Comparison of ENCODE assay signal across 8 mouse cellular contexts in genomic region chr14:55642679-55643059, GRCm38 (mm10). TPM values are rescaled to one million over a fixed set of nuclear protein-coding genes. Genes with fewer than 3 reads are reported as not detected.
DNase-seq lines count a peak whose midpoint lies in the region; ATAC-seq and TF ChIP-seq lines count a peak whose summit lies in the region.

No protein-coding gene starts in this region.

- TF ChIP-seq EP300 in MEL (IDR thresholded peaks at IDR 0.05; ENCODE audit: low read depth in 1 of 2, low read length in 2 of 2), result no peak

- TF ChIP-seq POLR2A in MEL (IDR thresholded peaks at IDR 0.05; ENCODE audit: control insufficient read depth in 1 of 2, insufficient read depth in 1 of 2, low read depth in 1 of 2, low read length in 2 of 2, poor library complexity in 1 of 2), result no peak

- TF ChIP-seq CTCF in MEL (IDR thresholded peaks at IDR 0.05 in 2 of 3, conservative IDR thresholded peaks at IDR 0.05 in 1 of 3; ENCODE audit: control insufficient read depth in 1 of 3, insufficient read depth in 1 of 3, low read depth in 2 of 3, low read length in 3 of 3, poor library complexity in 1 of 3, severe bottlenecking in 1 of 3), result no peak

- H3K4me1 ChIP-seq in heart, embryonic 15.5 days (replicated peaks), result peaks cover 21% of the 10 kb centered on the region
- H3K4me1 ChIP-seq in MEL (ENCODE audit: control insufficient read depth in 1 of 2, insufficient read depth in 2 of 2, low read length in 2 of 2), result peaks cover 0 to 14% of the 10 kb centered on the region in 2 experiments; a peak in 2 of 4 replicates
- peaks cover 3% of the 10 kb centered on the region; the same call in 1 of the 2 replicates for H3K4me1 ChIP-seq in hindbrain, embryonic 11.5 days (replicated peaks; ENCODE audit: control insufficient read depth, insufficient read depth, low read length)
- H3K4me1 ChIP-seq in midbrain, embryonic 10.5 days, result peaks cover 28% of the 10 kb centered on the region

- no peaks in the 10 kb centered on the region for H3K9me3 ChIP-seq in heart, embryonic 15.5 days (replicated peaks)
- H3K9me3 ChIP-seq in MEL (replicated peaks; ENCODE audit: insufficient read depth, low read length), result no peaks in the 10 kb centered on the region
- H3K9me3 ChIP-seq in hindbrain, embryonic 11.5 days (ENCODE audit: control insufficient read depth, low read length), result no peaks in the 10 kb centered on the region
- no peaks in the 10 kb centered on the region for H3K9me3 ChIP-seq in midbrain, embryonic 10.5 days (replicated peaks)

- H3K9ac ChIP-seq in heart, embryonic 15.5 days, result peak overlapping the region; percentile 86
- peak overlapping the region; percentile 87 for H3K9ac ChIP-seq in MEL (ENCODE audit: control insufficient read depth, low read depth, low read length, poor library complexity, severe bottlenecking)
- H3K9ac ChIP-seq in hindbrain, embryonic 11.5 days (ENCODE audit: low read depth, low read length), result peak overlapping the region; percentile 94

- peak overlapping the region; percentile 78 for H3K4me2 ChIP-seq in heart, embryonic 15.5 days
- H3K4me2 ChIP-seq in hindbrain, embryonic 11.5 days (replicated peaks; ENCODE audit: low read depth, low read length), result peak overlapping the region; percentile 82

- peak overlapping the region; percentile 93 for H3K27ac ChIP-seq in heart, embryonic 15.5 days
- peak overlapping the region; percentile 86 for H3K27ac ChIP-seq in MEL (ENCODE audit: control insufficient read depth, low read depth, low read length)
- peak overlapping the region; percentile 93 for H3K27ac ChIP-seq in hindbrain, embryonic 11.5 days (ENCODE audit: low read depth, low read length)
- peak overlapping the region; percentile 96 for H3K27ac ChIP-seq in midbrain, embryonic 10.5 days (replicated peaks)

- peaks cover 37% of the 10 kb centered on the region for H3K36me3 ChIP-seq in heart, embryonic 15.5 days
- peaks cover 3 to 15% of the 10 kb centered on the region in 2 experiments; a peak in 3 of 4 replicates for H3K36me3 ChIP-seq in MEL (ENCODE audit: control insufficient read depth in 1 of 2, insufficient read depth in 2 of 2, low read length in 2 of 2)
- peaks cover 7% of the 10 kb centered on the region; the same call in 1 of the 2 replicates for H3K36me3 ChIP-seq in hindbrain, embryonic 11.5 days (ENCODE audit: control insufficient read depth, insufficient read depth, low read length)
- H3K36me3 ChIP-seq in midbrain, embryonic 10.5 days, result peaks cover 60% of the 10 kb centered on the region

- DNase-seq in heart, postnatal 25 days (ENCODE audit: low spot score), result no peak
- no peak for DNase-seq in MEL (ENCODE audit: low read depth, low spot score)
- no peak for DNase-seq in hindbrain, embryonic 11.5 days (ENCODE audit: low spot score)
- DNase-seq in midbrain, embryonic 10.5 days (ENCODE audit: low spot score), result no peak
- DNase-seq in urinary bladder, postnatal 14 days (ENCODE audit: low spot score), result no peak
- no peak for DNase-seq in thymus, adult 18-20 months
- no peak for DNase-seq in gastrocnemius, adult 8-10 months (ENCODE audit: low spot score in 2 of 2)

- peak; percentile 27; the same call in 1 of the 2 replicates for ATAC-seq in heart, embryonic 15.5 days (replicated peaks; ENCODE audit: insufficient number of reproducible peaks, insufficient read depth, low FRiP score, low read depth)
- peak; percentile 63; the same call in 1 of the 2 replicates for ATAC-seq in hindbrain, embryonic 11.5 days (ENCODE audit: low FRiP score)

- TF ChIP-seq RAD21 in MEL (IDR thresholded peaks at IDR 0.05; ENCODE audit: low read depth, low read length), result no peak

- H3K4me3 ChIP-seq in heart, embryonic 15.5 days, result peak overlapping the region; percentile 93
- H3K4me3 ChIP-seq in MEL (ENCODE audit: control insufficient read depth in 1 of 2, insufficient read depth in 1 of 2, low read depth in 2 of 2, low read length in 2 of 2), result peak overlapping the region; percentile 76 to 83
- peak overlapping the region; percentile 95 for H3K4me3 ChIP-seq in hindbrain, embryonic 11.5 days (ENCODE audit: low read depth, low read length)
- H3K4me3 ChIP-seq in midbrain, embryonic 10.5 days, result peak overlapping the region; percentile 98

- peaks cover 42% of the 10 kb centered on the region for H3K79me2 ChIP-seq in MEL (ENCODE audit: control insufficient read depth, insufficient read depth, low read length, poor library complexity)

- intact Hi-C loops in heart, postnatal 25 days (cut with DNase I), result loop anchor here (2.0 kb wide), 1 partner anchor 18 kb away; the partner anchor contains the start of gene Mdp1

- WGBS in heart, embryonic 15.5 days, result 19% methylated on average over 8 of the region's 8 CpGs
- WGBS in hindbrain, embryonic 11.5 days, result 21% methylated on average over 8 of the region's 8 CpGs
- 23% methylated on average over 8 of the region's 8 CpGs for WGBS in midbrain, embryonic 10.5 days

- H3K27me3 ChIP-seq in heart, embryonic 15.5 days, result no peaks in the 10 kb centered on the region
- no peaks in the 10 kb centered on the region for H3K27me3 ChIP-seq in MEL (ENCODE audit: control insufficient read depth in 1 of 2, insufficient read depth in 2 of 2, low read length in 2 of 2)
- no peaks in the 10 kb centered on the region for H3K27me3 ChIP-seq in hindbrain, embryonic 11.5 days (ENCODE audit: control insufficient read depth, insufficient read depth, low read length)
- H3K27me3 ChIP-seq in midbrain, embryonic 10.5 days (ENCODE audit: low read depth, poor library complexity, severe bottlenecking), result no peaks in the 10 kb centered on the region

TF ChIP-seq in MEL, 35 proteins besides CTCF, POLR2A, EP300 and RAD21 (continues in another document):
- TF ChIP-seq MAZ (IDR thresholded peaks at IDR 0.05; ENCODE audit: low read depth, low read length) (no peak), BHLHE40 (IDR thresholded peaks at IDR 0.05; ENCODE audit: borderline replicate concordance, low read depth, low read length) (no peak), MYC (IDR thresholded peaks at IDR 0.05; ENCODE audit: low read depth, low read length) (no peak), TAL1 (IDR thresholded peaks at IDR 0.05; ENCODE audit: low read length) (no peak), NRF1 (IDR thresholded peaks at IDR 0.05; ENCODE audit: insufficient read depth, low read depth, low read length, poor library complexity, severe bottlenecking) (no peak), MAFK (IDR thresholded peaks at IDR 0.05; ENCODE audit: borderline replicate concordance, low read depth, low read length) (no peak), MAX (IDR thresholded peaks at IDR 0.05; ENCODE audit: low read length) (no peak)

RNA-seq across cellular contexts. Expression of gene Tm9sf1, which starts 0.9 kb away (rescaled TPM):
- 76.8 and 91.2 TPM in 2 replicates for polyA plus RNA-seq in heart, embryonic 15.5 days (2015; fragmentation: Nextera tagmentation; extraction: Ambion mirVana)
- total RNA-seq in heart, postnatal 25 days (2021), result 10 to 100 TPM; 39.0 to 43.8 TPM
- total RNA-seq in MEL (2012; rRNA removed), result 49.4 and 60.5 TPM in 2 replicates
- 10 to 100 TPM in 1 of 2 experiments, not detected in 1; 80.1 TPM for polyA plus RNA-seq in MEL (2012; ENCODE audit: insufficient read depth in 1 of 2, insufficient read length in 2 of 2, low read depth in 1 of 2, low replicate concordance in 2 of 2, missing spikeins in 1 of 2)
- 60.2 and 61.9 TPM in 2 replicates for polyA plus RNA-seq in hindbrain, embryonic 11.5 days (2014; fragmentation: Nextera tagmentation; extraction: Ambion mirVana)
- polyA plus RNA-seq in midbrain, embryonic 10.5 days (2016; fragmentation: Nextera tagmentation; extraction: Ambion mirVana), result 74.7 and 77.1 TPM in 2 replicates
- 10 to 100 TPM; 15.6 to 18.3 (median 17.1) TPM for total RNA-seq in gastrocnemius, adult 8-10 months (2022)

RNA-seq across cellular contexts. Expression of gene Gm49378, which starts 5.0 kb away (rescaled TPM):
- polyA plus RNA-seq in heart, embryonic 15.5 days (2015; fragmentation: Nextera tagmentation; extraction: Ambion mirVana), result 0.74 and 2.1 TPM in 2 replicates
- 1 to 10 TPM; 3.0 to 3.4 TPM for total RNA-seq in heart, postnatal 25 days (2021)
- not detected in 2 replicates for total RNA-seq in MEL (2012; rRNA removed)
- polyA plus RNA-seq in MEL (2012; ENCODE audit: insufficient read depth in 1 of 2, insufficient read length in 2 of 2, low read depth in 1 of 2, low replicate concordance in 2 of 2, missing spikeins in 1 of 2), result 1 to 10 TPM in 1 of 2 experiments, not detected in 1; 4.6 TPM
- polyA plus RNA-seq in hindbrain, embryonic 11.5 days (2014; fragmentation: Nextera tagmentation; extraction: Ambion mirVana), result 1.7 and 4.0 TPM in 2 replicates
- polyA plus RNA-seq in midbrain, embryonic 10.5 days (2016; fragmentation: Nextera tagmentation; extraction: Ambion mirVana), result 1.1 and 1.2 TPM in 2 replicates
- total RNA-seq in gastrocnemius, adult 8-10 months (2022), result 1 to 10 TPM in 3 of 4 experiments, under 1 TPM in 1; 0.67 to 1.6 (median 1.5) TPM

RNA-seq across cellular contexts. Expression of gene Ipo4, which starts 6.9 kb away (rescaled TPM):
- polyA plus RNA-seq in heart, embryonic 15.5 days (2015; fragmentation: Nextera tagmentation; extraction: Ambion mirVana), result 45.0 and 66.7 TPM in 2 replicates
- 10 to 100 TPM; 51.1 to 57.0 TPM for total RNA-seq in heart, postnatal 25 days (2021)
- 46.2 and 54.1 TPM in 2 replicates for total RNA-seq in MEL (2012; rRNA removed)
- 100 to 1,000 TPM in 1 of 2 experiments, not detected in 1; 132 TPM for polyA plus RNA-seq in MEL (2012; ENCODE audit: insufficient read depth in 1 of 2, insufficient read length in 2 of 2, low read depth in 1 of 2, low replicate concordance in 2 of 2, missing spikeins in 1 of 2)
- polyA plus RNA-seq in hindbrain, embryonic 11.5 days (2014; fragmentation: Nextera tagmentation; extraction: Ambion mirVana), result 71.2 and 73.1 TPM in 2 replicates
- 94.1 and 100 TPM in 2 replicates for polyA plus RNA-seq in midbrain, embryonic 10.5 days (2016; fragmentation: Nextera tagmentation; extraction: Ambion mirVana)
- 10 to 100 TPM; 80.2 to 99.8 (median 88.9) TPM for total RNA-seq in gastrocnemius, adult 8-10 months (2022)

RNA-seq across cellular contexts. Expression of gene Tssk4, which starts 7.3 kb away (rescaled TPM):
- polyA plus RNA-seq in heart, embryonic 15.5 days (2015; fragmentation: Nextera tagmentation; extraction: Ambion mirVana), result 0.31 and 0.36 TPM in 2 replicates
- total RNA-seq in heart, postnatal 25 days (2021), result under 1 TPM; 0.56 to 0.60 TPM
- total RNA-seq in MEL (2012; rRNA removed), result 0.08 and 0.10 TPM in 2 replicates
- under 1 TPM in 1 of 2 experiments, not detected in 1; 0.40 TPM for polyA plus RNA-seq in MEL (2012; ENCODE audit: insufficient read depth in 1 of 2, insufficient read length in 2 of 2, low read depth in 1 of 2, low replicate concordance in 2 of 2, missing spikeins in 1 of 2)
- polyA plus RNA-seq in hindbrain, embryonic 11.5 days (2014; fragmentation: Nextera tagmentation; extraction: Ambion mirVana), result 0.38 and 0.48 TPM in 2 replicates
- 0.75 and 0.79 TPM in 2 replicates for polyA plus RNA-seq in midbrain, embryonic 10.5 days (2016; fragmentation: Nextera tagmentation; extraction: Ambion mirVana)
- under 1 TPM in 2 of 4 experiments, not detected in 2; 0.22 to 0.29 TPM for total RNA-seq in gastrocnemius, adult 8-10 months (2022)

RNA-seq across cellular contexts. Expression of gene Mdp1, which starts 17.6 kb away (rescaled TPM):
- polyA plus RNA-seq in heart, embryonic 15.5 days (2015; fragmentation: Nextera tagmentation; extraction: Ambion mirVana), result 84.5 and 90.0 TPM in 2 replicates
- total RNA-seq in heart, postnatal 25 days (2021), result 10 to 100 TPM; 53.0 to 53.4 TPM
- total RNA-seq in MEL (2012; rRNA removed), result 25.5 and 30.6 TPM in 2 replicates
- polyA plus RNA-seq in MEL (2012; ENCODE audit: insufficient read depth in 1 of 2, insufficient read length in 2 of 2, low read depth in 1 of 2, low replicate concordance in 2 of 2, missing spikeins in 1 of 2), result 10 to 100 TPM in 1 of 2 experiments, not detected in 1; 25.6 TPM
- 67.7 and 70.2 TPM in 2 replicates for polyA plus RNA-seq in hindbrain, embryonic 11.5 days (2014; fragmentation: Nextera tagmentation; extraction: Ambion mirVana)
- 65.3 and 72.9 TPM in 2 replicates for polyA plus RNA-seq in midbrain, embryonic 10.5 days (2016; fragmentation: Nextera tagmentation; extraction: Ambion mirVana)
- total RNA-seq in gastrocnemius, adult 8-10 months (2022), result 10 to 100 TPM; 18.0 to 23.1 (median 20.7) TPM
